Mouse (Mus musculus) kidney, postnatal 0 days (tissue): ENCODE results near the gene 4930535I16Rik. TPM values are rescaled to one million over a fixed set of nuclear protein-coding genes. Genes with fewer than 3 reads are reported as not detected.

Source experiments
- ATAC-seq: fragments of 200-750 bp; cut with Nextera tagmentation; replicated peaks from 2 replicates; pipeline ENCODE4 v1.8.0; 2017; ENCODE audit warnings: low read depth, moderate number of reproducible peaks, moderate TSS enrichment, moderate library complexity; ENCODE audit not compliant: low FRiP score
- DNase-seq: peaks from one replicate; pipeline ENCODE4 v3.0.0-alpha.2; 2016; ENCODE audit warnings: low spot score
- H3K27ac ChIP-seq: fragments of 300-500 bp; sonication (generic); 2 replicates; pipeline ENCODE4 v1.5.1; 2014; ENCODE audit warnings: mild to moderate bottlenecking
- H3K27me3 ChIP-seq: fragments of 300-500 bp; sonication (generic); 2 replicates; pipeline ENCODE4 v1.6.1; 2014; ENCODE audit warnings: low read length, mixed read lengths; ENCODE audit not compliant: insufficient read depth
- H3K36me3 ChIP-seq: fragments of 300-500 bp; sonication (generic); 2 replicates; pipeline ENCODE4 v1.6.1; 2014; ENCODE audit warnings: low read length, mixed read lengths; ENCODE audit not compliant: insufficient read depth
- H3K4me1 ChIP-seq: fragments of 300-500 bp; sonication (generic); replicated peaks from 2 replicates; pipeline ENCODE4 v1.6.1; 2014; ENCODE audit warnings: antibody characterized with exemption, low read length, mixed read lengths; ENCODE audit not compliant: insufficient read depth
- H3K4me2 ChIP-seq: fragments of 300-500 bp; sonication (generic); 2 replicates; pipeline ENCODE4 v1.6.1; 2014; ENCODE audit warnings: mild to moderate bottlenecking, low read length, moderate library complexity, mixed read lengths
- H3K4me3 ChIP-seq: fragments of 300-500 bp; sonication (generic); replicated peaks from 2 replicates; pipeline ENCODE4 v1.5.1; 2014; ENCODE audit warnings: low read depth, low read length
- H3K9ac ChIP-seq: fragments of 300-500 bp; sonication (generic); 2 replicates; pipeline ENCODE4 v1.6.1; 2014; ENCODE audit warnings: low read depth, low read length
- H3K9me3 ChIP-seq: fragments of 300-500 bp; sonication (generic); replicated peaks from 2 replicates; pipeline ENCODE4 v1.6.1; 2016; ENCODE audit warnings: low read length, inconsistent platforms, mixed read lengths
- CTCF ChIP-seq: IDR thresholded peaks from 2 replicates; pipeline ENCODE4 v1.5.1; 2016; ENCODE audit warnings: antibody characterized with exemption, low read depth, mild to moderate bottlenecking, moderate library complexity
- WGBS: fragments of 180-500 bp; shearing (Covaris S2); extraction: QIAGEN DNeasy Blood & Tissue Kit; methylation state at CpG from one replicate; pipeline ENCODE4 v1.1.7; 2014; 5-methylcytosine and 5-hydroxymethylcytosine counted together
- polyA plus RNA-seq: library from polyadenylated mRNA; unstranded; fragments of >200 nt; fragmentation: Nextera tagmentation; extraction: Ambion mirVana; gene quantifications from 2 replicates; pipeline ENCODE4 v1.2.1, GENCODE M21; 2015

4930535I16Rik gene
- polyA plus RNA-seq, 1 experiment from 2014 or later = not detected

DNA sequence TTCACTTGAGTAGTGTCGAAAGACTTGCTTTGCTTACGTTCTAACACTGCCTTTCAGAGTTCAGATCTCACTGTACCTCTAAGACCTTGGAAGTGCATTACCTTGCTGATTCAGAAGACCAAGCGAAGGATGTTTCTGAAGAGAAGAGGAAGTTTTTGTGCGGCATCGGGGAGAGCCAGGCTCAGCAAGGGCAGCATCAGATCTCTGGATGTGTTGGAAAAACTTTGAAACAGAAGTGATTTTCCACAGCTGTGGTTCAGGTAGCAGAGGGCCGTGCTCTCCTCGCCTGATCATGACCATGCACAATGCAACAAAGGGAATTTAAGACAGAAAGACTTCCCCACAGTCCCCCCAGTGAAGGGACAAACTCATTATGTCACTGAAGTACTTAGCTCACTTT is 18.2 kb upstream of the 4930535I16Rik start:
- H3K27me3 ChIP-seq = no peaks in the 10 kb centered on the region
- peaks cover 37% of the 10 kb centered on the region for H3K36me3 ChIP-seq
- no peak overlapping the region for H3K4me3 ChIP-seq
- no peak overlapping the region for H3K27ac ChIP-seq
- no peak overlapping the region for H3K4me2 ChIP-seq
- no peak for TF ChIP-seq CTCF
- no peaks in the 10 kb centered on the region for H3K4me1 ChIP-seq
- ATAC-seq (no peak), DNase-seq (no peak)
- 91% methylated on average over 7 of the region's 7 CpGs for WGBS
- no peak overlapping the region for H3K9ac ChIP-seq
- no peaks in the 10 kb centered on the region for H3K9me3 ChIP-seq

DNA sequence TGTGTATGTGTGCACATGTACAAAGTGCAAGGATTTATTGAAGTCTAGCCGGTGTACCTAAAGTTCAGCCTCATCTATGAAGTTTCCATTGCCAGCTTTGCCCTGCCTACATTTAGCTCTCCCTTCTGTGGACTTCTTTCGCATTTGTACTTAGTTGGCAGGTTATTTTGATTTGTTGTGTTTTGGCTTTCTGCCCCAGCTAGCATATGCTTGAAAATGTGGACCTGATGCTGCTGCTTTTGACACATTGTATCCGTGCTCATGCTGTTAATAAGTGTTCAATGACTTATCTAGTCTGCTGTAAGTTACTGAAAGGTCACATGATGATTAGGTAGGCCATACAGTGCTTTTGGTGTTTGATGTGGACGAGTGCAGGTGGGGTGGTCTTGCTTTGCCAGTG is 16.5 kb upstream of the 4930535I16Rik start:
- peaks cover 52% of the 10 kb centered on the region for H3K36me3 ChIP-seq
- WGBS = 86% methylated on average over 4 of the region's 4 CpGs
- H3K27me3 ChIP-seq = no peaks in the 10 kb centered on the region

DNA sequence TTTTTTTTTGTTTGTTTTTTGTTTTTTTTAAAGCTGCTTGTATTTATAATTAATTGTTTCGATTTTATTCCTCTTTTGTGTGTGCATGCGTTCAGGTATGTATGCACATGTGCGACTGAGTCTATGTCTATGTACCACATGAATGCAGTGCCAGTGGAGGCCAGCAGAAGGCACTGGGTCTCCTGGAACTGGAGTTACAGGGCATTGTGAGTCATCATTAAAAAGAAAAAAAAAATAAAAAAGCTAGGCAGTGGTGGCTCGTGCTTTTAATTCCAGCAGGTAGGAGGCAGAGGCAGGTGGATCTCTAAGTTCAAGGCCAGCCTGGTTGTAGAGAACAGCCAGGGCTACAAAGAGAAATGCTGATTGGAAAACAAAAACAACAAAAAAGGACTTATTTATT is 12.2 kb upstream of the 4930535I16Rik start:
- Histone ChIP-seq H3K4me1 (no peaks in the 10 kb centered on the region), H3K27me3 (no peaks in the 10 kb centered on the region), H3K4me2 (no peak overlapping the region), H3K9ac (no peak overlapping the region), H3K27ac (no peak overlapping the region), H3K36me3 (peaks cover 57% of the 10 kb centered on the region), H3K4me3 (no peak overlapping the region), H3K9me3 (no peaks in the 10 kb centered on the region)
- WGBS = 95% methylated on average over 4 of the region's 4 CpGs
- ATAC-seq = no peak
- TF ChIP-seq CTCF = no peak
- no peak for DNase-seq

More for the DNA sequence above, 16.5 kb upstream of the 4930535I16Rik start:
- DNase-seq (no peak), ATAC-seq (no peak)
- no peak overlapping the region for H3K4me2 ChIP-seq
- H3K27ac ChIP-seq = no peak overlapping the region
- H3K9ac ChIP-seq = no peak overlapping the region
- H3K4me3 ChIP-seq = no peak overlapping the region
- no peaks in the 10 kb centered on the region for H3K4me1 ChIP-seq
- TF ChIP-seq CTCF = no peak
- no peaks in the 10 kb centered on the region for H3K9me3 ChIP-seq

DNA sequence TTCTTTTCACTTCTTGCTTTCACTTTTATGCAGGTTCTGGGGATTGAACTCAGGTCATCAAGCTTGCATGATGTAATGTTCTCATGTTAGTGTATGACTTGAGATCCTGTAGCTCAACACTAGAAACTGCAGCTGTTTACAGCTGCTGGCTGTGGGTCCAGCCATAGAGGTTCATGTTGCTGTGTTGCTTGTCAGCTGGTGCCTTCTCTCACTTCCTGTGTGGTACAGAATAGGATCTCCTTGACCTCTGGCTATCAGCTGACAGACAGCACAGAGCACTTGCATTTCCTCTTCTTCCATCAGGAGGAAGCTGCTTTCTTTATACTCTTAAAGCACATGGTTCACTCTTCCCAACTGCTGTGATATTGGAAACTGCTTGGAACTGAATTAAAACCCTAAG is 10.1 kb upstream of the 4930535I16Rik start:
- Histone ChIP-seq H3K9me3 (no peaks in the 10 kb centered on the region), H3K27me3 (no peaks in the 10 kb centered on the region), H3K4me2 (no peak overlapping the region), H3K36me3 (peaks cover 64% of the 10 kb centered on the region), H3K4me3 (no peak overlapping the region), H3K27ac (no peak overlapping the region), H3K9ac (no peak overlapping the region), H3K4me1 (no peaks in the 10 kb centered on the region)
- ATAC-seq (no peak), DNase-seq (peak; percentile 31)
- TF ChIP-seq CTCF = no peak

DNA sequence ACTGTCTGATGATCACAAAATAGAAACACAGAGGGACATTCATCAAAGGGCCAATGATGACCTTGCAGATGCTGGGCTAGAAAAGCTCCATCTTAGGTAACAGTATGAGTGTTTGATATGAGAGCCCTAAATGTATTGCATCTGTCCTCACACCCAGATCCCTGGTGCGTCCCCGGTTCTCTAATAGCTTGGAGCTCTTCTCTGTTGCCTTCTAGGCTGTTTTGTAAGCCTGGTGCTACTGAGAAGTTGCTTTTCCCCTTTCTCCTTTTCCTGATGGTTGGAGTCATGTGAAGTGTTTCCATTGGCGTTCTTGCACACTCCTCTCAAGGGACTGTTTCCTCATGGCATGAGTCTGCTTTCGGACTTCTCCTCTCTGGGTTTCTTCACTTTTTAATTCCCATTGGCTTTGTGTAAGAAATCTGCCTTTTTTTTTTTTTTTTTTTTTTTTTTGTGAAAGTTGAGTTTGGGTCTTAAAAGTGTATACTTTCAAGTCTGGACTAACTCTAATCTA is 3.3 kb upstream of the 4930535I16Rik start:
- H3K4me1 ChIP-seq = peaks cover 14% of the 10 kb centered on the region
- no peak overlapping the region for H3K9ac ChIP-seq
- ATAC-seq (no peak), DNase-seq (no peak)
- 88% methylated on average over 4 of the region's 4 CpGs for WGBS
- H3K9me3 ChIP-seq = no peaks in the 10 kb centered on the region
- no peak overlapping the region for H3K4me2 ChIP-seq
- H3K36me3 ChIP-seq = peaks cover 43% of the 10 kb centered on the region
- no peak for TF ChIP-seq CTCF
- H3K27ac ChIP-seq = no peak overlapping the region
- no peaks in the 10 kb centered on the region for H3K27me3 ChIP-seq
- no peak overlapping the region for H3K4me3 ChIP-seq

DNA sequence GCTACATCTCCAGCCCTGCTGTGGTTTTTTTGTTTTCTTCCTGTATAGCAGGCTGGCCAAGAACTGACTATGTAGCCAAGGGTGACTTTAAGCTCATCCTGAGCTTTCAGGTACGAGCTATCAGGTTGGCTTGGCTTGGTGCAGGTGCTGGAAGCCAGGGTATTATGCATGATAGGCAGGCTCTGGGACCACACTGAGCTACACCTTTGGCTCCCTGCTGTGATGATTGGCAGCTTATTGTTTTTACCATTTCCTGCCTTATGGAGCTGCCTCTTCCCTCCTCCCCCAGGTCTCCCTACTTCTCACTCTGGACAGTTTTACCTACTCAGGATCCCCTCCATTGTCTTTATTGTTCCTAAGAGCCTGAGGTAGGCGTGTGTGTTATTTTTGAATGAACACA is 1.0 kb upstream of the 4930535I16Rik start:
- TF ChIP-seq CTCF = no peak
- 69% methylated on average over 2 of the region's 2 CpGs for WGBS
- H3K9me3 ChIP-seq = no peaks in the 10 kb centered on the region
- peaks cover 31% of the 10 kb centered on the region for H3K36me3 ChIP-seq
- DNase-seq (no peak), ATAC-seq (no peak)
- no peak overlapping the region for H3K27ac ChIP-seq
- no peak overlapping the region for H3K4me3 ChIP-seq
- peak overlapping the region; percentile 81 for H3K4me2 ChIP-seq
- no peaks in the 10 kb centered on the region for H3K27me3 ChIP-seq
- H3K4me1 ChIP-seq = peaks cover 15% of the 10 kb centered on the region
- H3K9ac ChIP-seq = no peak overlapping the region
